Mouse (Mus musculus) C2C12 (cell line): Measurements from ENCODE around the gene A930017K11Rik.

Source experiments
- CEBPB ChIP-seq: IDR thresholded peaks from one replicate; pipeline ENCODE4 v1.6.1; 2011; ENCODE audit warnings: low read depth, mild to moderate bottlenecking, control low read depth, moderate library complexity
- CTCF ChIP-seq: IDR thresholded peaks from one replicate; pipeline ENCODE4 v1.5.1; 2011; ENCODE audit not compliant: control insufficient read depth, insufficient read depth, insufficient read length
- MYOG ChIP-seq: IDR thresholded peaks from one replicate; pipeline ENCODE4 v1.6.1; 2011; ENCODE audit not compliant: control insufficient read depth, insufficient read length; ENCODE audit errors: extremely low read depth
- USF1 ChIP-seq: IDR thresholded peaks from one replicate; pipeline ENCODE4 v1.6.1; 2011; ENCODE audit warnings: low read depth, mild to moderate bottlenecking, control low read depth, moderate library complexity

DNA sequence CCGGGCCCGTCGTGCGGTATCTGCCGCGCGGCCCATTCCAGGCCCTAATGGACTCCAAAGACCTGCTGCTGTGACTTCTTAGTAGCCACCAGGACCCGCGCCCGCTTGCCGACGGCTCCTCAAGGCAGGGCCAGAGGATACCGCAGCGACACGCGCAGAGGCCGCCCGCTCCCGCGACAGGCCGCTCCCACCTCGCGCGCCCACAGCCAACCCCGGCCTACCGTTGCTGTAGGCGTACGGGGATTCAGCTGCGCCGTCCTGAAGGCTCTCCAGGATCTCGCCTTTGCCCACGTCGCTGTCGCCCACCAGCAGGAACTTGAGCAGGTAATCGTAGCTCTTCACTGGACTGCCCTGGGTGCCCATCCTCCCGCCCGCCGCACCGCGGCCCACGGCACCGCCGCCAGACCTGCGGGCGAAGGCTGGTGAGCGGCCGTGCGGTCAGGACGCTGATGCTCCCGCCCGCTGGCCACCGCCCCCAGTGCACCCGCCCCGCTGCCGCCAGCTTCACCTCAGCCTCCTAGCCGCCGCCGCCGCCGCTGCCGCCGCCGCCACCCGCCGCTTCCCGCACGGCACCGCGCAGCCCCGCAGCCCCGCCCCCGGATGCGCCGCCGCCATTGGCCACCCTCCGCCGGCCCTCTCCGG lies 33.1 kb downstream of the A930017K11Rik start, which contains the start of gene Rab40c:
- TF ChIP-seq CTCF (no peak), MYOG (no peak), USF1 (no peak), CEBPB (no peak)
